Mouse (Mus musculus): ENCODE results near the gene Strn3.

DNA sequence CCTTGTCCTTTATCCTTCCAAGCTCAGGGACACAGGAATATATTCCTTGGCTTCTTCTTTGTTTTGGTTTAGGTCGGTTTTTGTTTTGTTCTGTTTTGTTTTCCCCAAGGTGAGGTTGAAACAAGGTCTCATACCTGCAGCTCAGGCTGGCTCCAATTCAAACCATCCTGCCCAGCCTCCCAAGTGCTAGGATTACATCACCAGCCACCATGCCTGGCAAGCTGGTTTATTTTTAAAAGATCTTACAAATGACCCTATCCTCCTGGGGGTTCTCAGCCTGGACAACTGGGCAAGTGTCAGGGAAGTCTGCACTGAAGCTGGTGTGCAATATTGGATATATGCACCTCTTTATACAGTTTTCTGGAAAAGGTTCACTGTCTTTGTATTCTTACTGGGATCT, 21.0 kb upstream of the Strn3 start:
- TF ChIP-seq CTCF (conservative IDR thresholded peaks at IDR 0.05; ENCODE audit: insufficient read depth, insufficient read length, low read depth, low read length) (no peak), POLR2A (IDR thresholded peaks at IDR 0.05; ENCODE audit: low read depth, low read length) (no peak)

Measured in kidney, adult 2 months (tissue).